Mouse (Mus musculus) kidney, adult 2 months (tissue): ENCODE data around the gene Mapk1ip1. TPM values are rescaled to one million over a fixed set of nuclear protein-coding genes. Genes with fewer than 3 reads are reported as not detected.

ENCODE experiments used
- DNase-seq: peaks from one replicate; pipeline ENCODE4 v3.0.0; 2021
- H3K27ac ChIP-seq: fragments of 200-500 bp; 2 replicates; pipeline ENCODE4 v1.5.1; 2012; ENCODE audit warnings: low read depth, low read length, control low read depth, inconsistent platforms; ENCODE audit not compliant: insufficient read depth
- H3K27me3 ChIP-seq: fragments of 200-500 bp; replicated peaks from 2 replicates; pipeline ENCODE4 v1.6.1; 2012; ENCODE audit warnings: mild to moderate bottlenecking, moderate library complexity, low read length, inconsistent platforms; ENCODE audit not compliant: control insufficient read depth, insufficient read depth
- H3K36me3 ChIP-seq: fragments of 200-500 bp; 2 replicates; pipeline ENCODE4 v1.6.1; 2012; ENCODE audit warnings: mild to moderate bottlenecking, moderate library complexity, low read length, inconsistent platforms; ENCODE audit not compliant: control insufficient read depth, insufficient read depth
- H3K4me1 ChIP-seq: fragments of 200-500 bp; 2 replicates; pipeline ENCODE4 v1.6.1; 2011; ENCODE audit warnings: low read length; ENCODE audit not compliant: control insufficient read depth, insufficient read depth
- H3K4me3 ChIP-seq: fragments of 200-500 bp; 2 replicates; pipeline ENCODE4 v1.5.1; 2011; ENCODE audit warnings: mild to moderate bottlenecking, low read depth, low read length, control low read depth; ENCODE audit not compliant: insufficient read depth
- CTCF ChIP-seq: fragments of 200-500 bp; conservative IDR thresholded peaks from 2 replicates; pipeline ENCODE4 v1.5.1; 2011; ENCODE audit warnings: low read depth, mild to moderate bottlenecking, control low read depth, low read length, moderate library complexity, mixed read lengths; ENCODE audit not compliant: insufficient read depth, insufficient read length
- POLR2A ChIP-seq: fragments of 200-500 bp; IDR thresholded peaks from one replicate; pipeline ENCODE4 v1.6.1; 2011; ENCODE audit warnings: low read depth, low read length, control low read depth
- WGBS: fragments of 180-500 bp; shearing (Covaris S2); methylation state at CpG from one replicate; pipeline ENCODE4 v1.1.7; 2018; 5-methylcytosine and 5-hydroxymethylcytosine counted together
- polyA plus RNA-seq: library from polyadenylated mRNA; depleted of rRNA; stranded (reverse); fragments of >200 nt; gene quantifications from 2 replicates; pipeline ENCODE4 v1.2.3, GENCODE M21; 2012; rRNA removed

The Mapk1ip1 gene
- polyA plus RNA-seq, 1 experiment = 43.5 TPM

GRCm38 (mm10) chr7:138807146-138807545 is 38.9 kb downstream of the Mapk1ip1 start:
- 88% methylated on average over 3 of the region's 3 CpGs for WGBS
- TF ChIP-seq POLR2A (no peak), CTCF (no peak)

DNA sequence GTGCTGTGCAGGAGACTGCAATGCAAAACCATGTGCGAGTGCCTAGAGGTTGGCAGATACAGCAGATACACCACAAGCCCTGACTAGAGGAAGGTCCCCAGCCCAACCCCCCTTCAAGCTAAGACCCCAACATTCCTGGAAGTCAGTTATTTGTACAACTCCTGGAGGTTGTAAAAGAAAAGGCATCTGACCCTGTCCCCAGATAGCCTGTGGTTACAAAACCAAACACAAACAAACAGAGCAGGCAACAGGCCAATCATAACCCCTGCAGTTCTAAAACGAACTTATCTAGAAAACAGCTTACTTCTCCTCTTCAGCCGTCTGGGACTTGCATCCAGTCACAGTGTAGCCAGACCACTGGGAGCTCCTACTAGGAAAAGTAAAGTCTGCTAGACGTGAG is 42.7 kb downstream of the Mapk1ip1 start:
- Histone ChIP-seq H3K4me3 (no peak overlapping the region), H3K27me3 (no peaks in the 10 kb centered on the region), H3K4me1 (no peaks in the 10 kb centered on the region), H3K27ac (no peak overlapping the region), H3K36me3 (no peaks in the 10 kb centered on the region)
- WGBS = 25% methylated on average over 4 of the region's 4 CpGs
- no peak for TF ChIP-seq POLR2A
- no peak for TF ChIP-seq CTCF
- peak; percentile 29 for DNase-seq

More at GRCm38 (mm10) chr7:138807146-138807545, 38.9 kb downstream of the Mapk1ip1 start:
- Histone ChIP-seq H3K4me3 (no peak overlapping the region), H3K36me3 (no peaks in the 10 kb centered on the region), H3K27me3 (no peaks in the 10 kb centered on the region), H3K27ac (no peak overlapping the region), H3K4me1 (no peaks in the 10 kb centered on the region)
- DNase-seq = no peak

DNA sequence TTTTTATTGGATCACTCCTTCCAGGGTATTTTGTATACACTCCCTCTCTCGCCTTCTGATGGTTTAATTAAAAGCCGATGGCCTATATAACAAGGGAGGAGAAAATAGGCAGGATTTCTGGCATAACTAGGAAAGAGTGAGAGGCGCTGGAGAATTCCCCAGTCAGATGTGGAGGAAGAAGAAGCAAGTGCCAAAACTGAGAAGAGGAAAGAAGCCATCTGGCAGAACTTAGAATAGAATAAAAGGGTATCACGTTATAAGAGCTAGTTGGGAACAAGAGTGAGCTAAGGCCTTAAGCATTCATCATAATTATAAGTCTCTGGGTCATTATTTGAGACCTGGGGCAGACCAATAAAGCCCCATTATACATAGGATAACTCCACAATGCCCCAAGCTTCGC is 58.0 kb downstream of the Mapk1ip1 start:
- no peaks in the 10 kb centered on the region for H3K4me1 ChIP-seq
- WGBS = 74% methylated on average over 5 of the region's 5 CpGs
- DNase-seq = no peak
- no peak for TF ChIP-seq POLR2A
- no peak for TF ChIP-seq CTCF
- H3K27me3 ChIP-seq = no peaks in the 10 kb centered on the region
- no peak overlapping the region for H3K27ac ChIP-seq
- H3K4me3 ChIP-seq = no peak overlapping the region
- no peaks in the 10 kb centered on the region for H3K36me3 ChIP-seq

Other genes starting within 250 kb of the Mapk1ip1 start
- 24.2 and 24.3 TPM in 2 replicates for gene Ppp2r2d, start 194 bp downstream of the Mapk1ip1 start, polyA plus RNA-seq
- gene Bnip3, start 63.2 kb upstream of the Mapk1ip1 start, polyA plus RNA-seq = 69.2 and 70.5 TPM in 2 replicates
- 0.03 and 0.06 TPM in 2 replicates for gene Jakmip3, start 94.5 kb upstream of the Mapk1ip1 start, polyA plus RNA-seq
- 0.23 and 0.25 TPM in 2 replicates for gene Dpysl4, start 239.7 kb upstream of the Mapk1ip1 start, polyA plus RNA-seq